Mouse (Mus musculus) cortical plate, adult 2 months (tissue): Measurements from ENCODE around the gene Rai14. TPM values are rescaled to one million over a fixed set of nuclear protein-coding genes. Genes with fewer than 3 reads are reported as not detected.

Source experiments
- H3K27ac ChIP-seq: fragments of 200-500 bp; 2 replicates; pipeline ENCODE4 v1.5.1; 2012; ENCODE audit warnings: low read length, control low read depth, inconsistent platforms; ENCODE audit not compliant: insufficient read depth
- H3K4me1 ChIP-seq: fragments of 200-500 bp; 2 replicates; pipeline ENCODE4 v1.6.1; 2011; ENCODE audit warnings: low read length; ENCODE audit not compliant: control insufficient read depth, insufficient read depth
- H3K4me3 ChIP-seq: fragments of 200-500 bp; 2 replicates; pipeline ENCODE4 v1.5.1; 2011; ENCODE audit warnings: mild to moderate bottlenecking, low read length, control low read depth; ENCODE audit not compliant: insufficient read depth
- CTCF ChIP-seq: fragments of 200-500 bp; IDR thresholded peaks from 2 replicates; pipeline ENCODE4 v1.5.1; 2011; ENCODE audit warnings: mild to moderate bottlenecking, control low read depth, low read length; ENCODE audit not compliant: insufficient read depth; ENCODE audit errors: extremely low read depth
- POLR2A ChIP-seq: fragments of 200-500 bp; IDR thresholded peaks from 2 replicates; pipeline ENCODE4 v1.6.1; 2011; ENCODE audit warnings: mild to moderate bottlenecking, low read length, control low read depth; ENCODE audit not compliant: insufficient read depth; ENCODE audit errors: extremely low read depth
- polyA plus RNA-seq: library from polyadenylated mRNA; depleted of rRNA; stranded (reverse); fragments of >200 nt; gene quantifications from 2 replicates; pipeline ENCODE4 v1.2.3, GENCODE M21; 2012

The Rai14 gene
- polyA plus RNA-seq, 1 experiment: 8.1 TPM

GRCm38 (mm10) chr15:10609107-10609506, 105.3 kb downstream of the Rai14 start:
- Histone ChIP-seq H3K4me3 (no peak overlapping the region), H3K27ac (no peak overlapping the region), H3K4me1 (no peaks in the 10 kb centered on the region)
- TF ChIP-seq POLR2A (no peak), CTCF (no peak)

- H3K4me3 ChIP-seq: no peak overlapping the region
- no peak for TF ChIP-seq POLR2A
- TF ChIP-seq CTCF: no peak
Measured at GRCm38 (mm10) chr15:10608508-10609098, 105.8 kb downstream of the Rai14 start.

GRCm38 (mm10) chr15:10599413-10599812, 115.0 kb downstream of the Rai14 start:
- no peak for TF ChIP-seq POLR2A
- no peak for TF ChIP-seq CTCF
- Histone ChIP-seq H3K4me1 (peaks cover 2% of the 10 kb centered on the region; the same call in 1 of the 2 replicates), H3K4me3 (no peak overlapping the region), H3K27ac (no peak overlapping the region)

More at GRCm38 (mm10) chr15:10608508-10609098, 105.8 kb downstream of the Rai14 start:
- Histone ChIP-seq H3K27ac (no peak overlapping the region), H3K4me1 (no peaks in the 10 kb centered on the region)

GRCm38 (mm10) chr15:10598259-10599225, 115.9 kb downstream of the Rai14 start:
- TF ChIP-seq CTCF: no peak
- TF ChIP-seq POLR2A: no peak
- Histone ChIP-seq H3K4me3 (no peak overlapping the region), H3K4me1 (peaks cover 2% of the 10 kb centered on the region; the same call in 1 of the 2 replicates), H3K27ac (no peak overlapping the region)

GRCm38 (mm10) chr15:10596871-10597270, 117.6 kb downstream of the Rai14 start:
- TF ChIP-seq CTCF (no peak), POLR2A (no peak)
- Histone ChIP-seq H3K4me3 (no peak overlapping the region), H3K27ac (no peak overlapping the region)

GRCm38 (mm10) chr15:10595408-10595807, 119.0 kb downstream of the Rai14 start:
- TF ChIP-seq POLR2A (no peak), CTCF (no peak)
- Histone ChIP-seq H3K4me1 (peaks cover 2% of the 10 kb centered on the region; the same call in 1 of the 2 replicates), H3K27ac (no peak overlapping the region), H3K4me3 (no peak overlapping the region)

More at GRCm38 (mm10) chr15:10596871-10597270, 117.6 kb downstream of the Rai14 start:
- peaks cover 2% of the 10 kb centered on the region; the same call in 1 of the 2 replicates for H3K4me1 ChIP-seq

GRCm38 (mm10) chr15:10594910-10595309, 119.5 kb downstream of the Rai14 start:
- no peak overlapping the region for H3K27ac ChIP-seq
- H3K4me1 ChIP-seq: peaks cover 2% of the 10 kb centered on the region; the same call in 1 of the 2 replicates
- TF ChIP-seq POLR2A: no peak
- TF ChIP-seq CTCF: no peak
- no peak overlapping the region for H3K4me3 ChIP-seq

GRCm38 (mm10) chr15:10593094-10593493, 121.3 kb downstream of the Rai14 start:
- no peak for TF ChIP-seq POLR2A
- TF ChIP-seq CTCF: no peak
- H3K27ac ChIP-seq: no peak overlapping the region
- no peaks in the 10 kb centered on the region for H3K4me1 ChIP-seq
- no peak overlapping the region for H3K4me3 ChIP-seq

- Histone ChIP-seq H3K27ac (no peak overlapping the region), H3K4me3 (no peak overlapping the region), H3K4me1 (no peaks in the 10 kb centered on the region)
- TF ChIP-seq POLR2A (no peak), CTCF (0 out of 2 replicates have a peak, but pooled peaks have one; percentile 1)
Measured at GRCm38 (mm10) chr15:10586565-10586964, 127.9 kb downstream of the Rai14 start.
